Mouse (Mus musculus) neural tube, embryonic 11.5 days (tissue): ENCODE results near the gene Thrb. TPM values are rescaled to one million over a fixed set of nuclear protein-coding genes. Genes with fewer than 3 reads are reported as not detected.

Experiments used
- ATAC-seq: fragments of 200-750 bp; cut with Nextera tagmentation; 2 replicates; pipeline ENCODE4 v1.8.0; 2017; ENCODE audit warnings: moderate number of reproducible peaks, mild to moderate bottlenecking, moderate TSS enrichment, moderate library complexity; ENCODE audit not compliant: insufficient read depth, low FRiP score, low TSS enrichment
- DNase-seq: peaks from one replicate; pipeline ENCODE4 v3.0.0-alpha.2; 2015; ENCODE audit warnings: low spot score
- H3K27ac ChIP-seq: fragments of 300-500 bp; sonication (generic); 2 replicates; pipeline ENCODE4 v1.5.1; 2014; ENCODE audit warnings: low read depth, mild to moderate bottlenecking, low read length
- H3K27me3 ChIP-seq: fragments of 300-500 bp; sonication (generic); 2 replicates; pipeline ENCODE4 v1.6.1; 2014; ENCODE audit warnings: mild to moderate bottlenecking, low read length, mixed read lengths; ENCODE audit not compliant: control insufficient read depth, insufficient read depth
- H3K36me3 ChIP-seq: fragments of 300-500 bp; sonication (generic); 2 replicates; pipeline ENCODE4 v1.6.1; 2014; ENCODE audit warnings: mild to moderate bottlenecking, low read length, moderate library complexity, mixed read lengths; ENCODE audit not compliant: control insufficient read depth, insufficient read depth
- H3K4me1 ChIP-seq: fragments of 300-500 bp; sonication (generic); 2 replicates; pipeline ENCODE4 v1.6.1; 2014; ENCODE audit warnings: low read length, mixed read lengths; ENCODE audit not compliant: control insufficient read depth, insufficient read depth
- H3K4me2 ChIP-seq: fragments of 300-500 bp; sonication (generic); 2 replicates; pipeline ENCODE4 v1.6.1; 2014; ENCODE audit warnings: low read depth, mild to moderate bottlenecking, moderate library complexity
- H3K4me3 ChIP-seq: fragments of 300-500 bp; sonication (generic); 2 replicates; pipeline ENCODE4 v1.5.1; 2014; ENCODE audit warnings: low read depth, low read length
- H3K9ac ChIP-seq: fragments of 300-500 bp; sonication (generic); 2 replicates; pipeline ENCODE4 v1.6.1; 2014; ENCODE audit warnings: mild to moderate bottlenecking, low read length
- H3K9me3 ChIP-seq: fragments of 300-500 bp; sonication (generic); 2 replicates; pipeline ENCODE4 v1.6.1; 2016; ENCODE audit warnings: low read length; ENCODE audit not compliant: control insufficient read depth
- WGBS: fragments of 180-500 bp; shearing (Covaris S2); extraction: QIAGEN DNeasy Blood & Tissue Kit; methylation state at CpG from one replicate; pipeline ENCODE4 v1.1.7; 2014; 5-methylcytosine and 5-hydroxymethylcytosine counted together
- polyA plus RNA-seq: library from polyadenylated mRNA; unstranded; fragments of >200 nt; fragmentation: Nextera tagmentation; extraction: Ambion mirVana; gene quantifications from 2 replicates; pipeline ENCODE4 v1.2.1, GENCODE M21; 2014

Thrb gene
- polyA plus RNA-seq, 1 experiment from 2014 or later, result 0.49 TPM

DNA sequence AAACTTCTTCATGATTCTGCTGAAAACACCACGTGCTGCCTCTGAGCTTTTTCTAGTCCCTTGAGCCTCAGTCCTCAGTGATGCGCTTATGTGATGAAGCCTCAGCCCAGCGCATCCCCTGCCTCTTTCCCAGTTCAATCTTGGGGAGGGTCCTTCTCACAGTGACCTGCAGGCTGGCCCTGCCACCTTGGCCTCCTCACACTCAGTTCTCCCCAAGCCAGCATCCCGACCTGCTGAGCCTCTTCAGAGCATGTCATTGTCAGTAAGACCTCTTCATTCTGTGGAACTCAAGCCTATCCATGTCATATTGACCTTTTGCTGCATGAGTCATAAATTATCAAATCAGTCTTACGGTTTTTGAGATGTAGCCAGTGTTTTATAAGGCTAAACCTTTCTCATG, 376.5 kb downstream of the Thrb start:
- Histone ChIP-seq H3K4me1 (no peaks in the 10 kb centered on the region), H3K4me2 (no peak overlapping the region), H3K9me3 (no peaks in the 10 kb centered on the region), H3K36me3 (no peaks in the 10 kb centered on the region), H3K9ac (no peak overlapping the region), H3K4me3 (no peak overlapping the region), H3K27me3 (no peaks in the 10 kb centered on the region), H3K27ac (no peak overlapping the region)
- DNase-seq (no peak), ATAC-seq (no peak)
- 76% methylated on average over 5 of the region's 5 CpGs for WGBS

DNA sequence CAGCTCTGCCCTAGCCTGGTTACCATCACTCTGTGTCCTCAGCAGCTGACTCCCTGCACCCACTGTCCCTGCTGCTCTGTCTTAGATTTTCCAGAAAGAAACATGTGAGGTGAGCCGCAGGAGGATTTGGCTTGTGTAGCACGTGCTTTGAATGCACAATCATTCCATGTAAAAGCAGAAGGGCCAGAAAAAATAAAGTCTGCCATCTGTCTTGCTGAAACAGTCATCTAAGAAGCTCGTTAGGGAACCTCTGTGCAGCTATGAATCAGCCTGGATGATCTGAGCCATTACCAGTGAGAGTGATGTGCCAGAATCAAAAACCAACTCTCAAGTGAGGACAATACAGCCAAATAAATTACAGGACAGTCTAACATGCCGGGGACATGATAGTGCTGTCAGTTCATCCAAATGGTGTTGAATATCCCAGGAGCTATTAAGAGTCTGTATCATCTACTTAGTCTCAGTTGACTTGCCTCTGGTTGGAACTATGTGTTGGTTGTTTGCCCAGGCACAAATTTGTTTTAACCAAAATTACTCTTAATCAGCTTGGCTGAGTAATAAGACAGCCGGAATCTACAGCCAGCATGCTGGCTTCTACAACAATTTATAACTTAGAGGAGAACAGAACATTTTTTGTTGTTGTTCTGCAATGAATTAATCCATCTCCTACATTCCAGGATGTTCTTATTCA, 402.2 kb downstream of the Thrb start:
- ATAC-seq, result no peak
- Histone ChIP-seq H3K27me3 (no peaks in the 10 kb centered on the region), H3K4me3 (no peak overlapping the region), H3K4me1 (no peaks in the 10 kb centered on the region), H3K36me3 (no peaks in the 10 kb centered on the region), H3K27ac (no peak overlapping the region), H3K9me3 (no peaks in the 10 kb centered on the region), H3K4me2 (no peak overlapping the region), H3K9ac (no peak overlapping the region)
- DNase-seq, result no peak
- 72% methylated on average over 5 of the region's 5 CpGs for WGBS
